Mouse (Mus musculus): ENCODE data around the gene Polr3e. TPM values are rescaled to one million over a fixed set of nuclear protein-coding genes. Genes with fewer than 3 reads are reported as not detected.
A peak's percentile ranks its signal among the peaks of the same experiment; 100 is the strongest.
"Not testable (repeated sequence)": the region's sequence is repeated elsewhere in the genome, so short reads cannot be mapped to it uniquely, and the experiment has no call there.

Polr3e gene
- total and polyA plus RNA-seq, 3 experiments = 6.1 to 8.3 (median 8.0) TPM

- intact Hi-C loops (cut with DNase I) = no loop called here
- WGBS = 77% methylated on average over 7 of the region's 7 CpGs
- no peaks in the 10 kb centered on the region for H3K79me2 ChIP-seq (replicated peaks; ENCODE audit: control insufficient read depth, insufficient read depth, low read length)
- no peak overlapping the region for H3K9ac ChIP-seq (ENCODE audit: low read depth, low read length)
- H3K4me3 ChIP-seq = no peak overlapping the region
- no peaks in the 10 kb centered on the region for H3K27me3 ChIP-seq (ENCODE audit: control insufficient read depth, insufficient read depth, low read length)
- H3K36me3 ChIP-seq (ENCODE audit: control insufficient read depth, insufficient read depth, low read length) = no peaks in the 10 kb centered on the region; the same call in none of the 2 replicates
- no peak for TF ChIP-seq CTCF (IDR thresholded peaks at IDR 0.05)
- TF ChIP-seq EP300 (IDR thresholded peaks at IDR 0.05; ENCODE audit: insufficient read depth, low read depth, low read length) = no peak
- H3K4me1 ChIP-seq (ENCODE audit: control insufficient read depth, insufficient read depth, low read length) = peaks cover 3% of the 10 kb centered on the region
- DNase-seq = no peak
- no peak overlapping the region for H3K27ac ChIP-seq
These were observed 51.7 kb downstream of the Polr3e start for GRCm38 (mm10) chr7:120969221-120969620.

GRCm38 (mm10) chr7:120970112-120970511 is 52.6 kb downstream of the Polr3e start:
- peaks cover 2% of the 10 kb centered on the region; the same call in 1 of the 2 replicates for H3K79me2 ChIP-seq (replicated peaks; ENCODE audit: control insufficient read depth, insufficient read depth, low read length)
- H3K9ac ChIP-seq (ENCODE audit: low read depth, low read length) = no peak overlapping the region

GRCm38 (mm10) chr7:120972471-120972870 is 54.9 kb downstream of the Polr3e start:
- WGBS = 61% methylated on average over 2 of the region's 2 CpGs
- H3K4me3 ChIP-seq; H3K36me3 ChIP-seq (ENCODE audit: control insufficient read depth, insufficient read depth, low read length); H3K27me3 ChIP-seq (ENCODE audit: control insufficient read depth, insufficient read depth, low read length); intact Hi-C loops (cut with DNase I); DNase-seq; H3K4me1 ChIP-seq (ENCODE audit: control insufficient read depth, insufficient read depth, low read length); H3K27ac ChIP-seq; H3K79me2 ChIP-seq (replicated peaks; ENCODE audit: control insufficient read depth, insufficient read depth, low read length); H3K9ac ChIP-seq (ENCODE audit: low read depth, low read length): not testable (repeated sequence)

More at GRCm38 (mm10) chr7:120970112-120970511, 52.6 kb downstream of the Polr3e start:
- peaks cover 2% of the 10 kb centered on the region for H3K36me3 ChIP-seq (ENCODE audit: control insufficient read depth, insufficient read depth, low read length)
- intact Hi-C loops (cut with DNase I) = no loop called here
- H3K27ac ChIP-seq = no peak overlapping the region
- peaks cover 3% of the 10 kb centered on the region for H3K4me1 ChIP-seq (ENCODE audit: control insufficient read depth, insufficient read depth, low read length)
- no peak for DNase-seq
- H3K4me3 ChIP-seq = no peak overlapping the region
- H3K27me3 ChIP-seq (ENCODE audit: control insufficient read depth, insufficient read depth, low read length) = no peaks in the 10 kb centered on the region
- TF ChIP-seq CTCF (IDR thresholded peaks at IDR 0.05) (no peak), EP300 (IDR thresholded peaks at IDR 0.05; ENCODE audit: insufficient read depth, low read depth, low read length) (no peak), POLR2A (IDR thresholded peaks at IDR 0.05; ENCODE audit: insufficient read depth, low read depth, low read length) (no peak)
- WGBS = 32% methylated on average over 5 of the region's 5 CpGs

GRCm38 (mm10) chr7:120974001-120974400 is 56.5 kb downstream of the Polr3e start:
- DNase-seq = no peak
- peaks cover 6% of the 10 kb centered on the region for H3K4me1 ChIP-seq (ENCODE audit: control insufficient read depth, insufficient read depth, low read length)
- intact Hi-C loops (cut with DNase I) = no loop called here
- TF ChIP-seq CTCF (IDR thresholded peaks at IDR 0.05) (no peak), POLR2A (IDR thresholded peaks at IDR 0.05; ENCODE audit: insufficient read depth, low read depth, low read length) (no peak), EP300 (IDR thresholded peaks at IDR 0.05; ENCODE audit: insufficient read depth, low read depth, low read length) (no peak)
- 55% methylated on average over 3 of the region's 3 CpGs for WGBS
- H3K27me3 ChIP-seq (ENCODE audit: control insufficient read depth, insufficient read depth, low read length) = no peaks in the 10 kb centered on the region
- peaks cover 4% of the 10 kb centered on the region for H3K36me3 ChIP-seq (ENCODE audit: control insufficient read depth, insufficient read depth, low read length)
- no peak overlapping the region for H3K9ac ChIP-seq (ENCODE audit: low read depth, low read length)
- H3K4me3 ChIP-seq = no peak overlapping the region
- H3K79me2 ChIP-seq (replicated peaks; ENCODE audit: control insufficient read depth, insufficient read depth, low read length) = peaks cover 5% of the 10 kb centered on the region; the same call in 1 of the 2 replicates
- no peak overlapping the region for H3K27ac ChIP-seq

GRCm38 (mm10) chr7:120977063-120977462 is 59.5 kb downstream of the Polr3e start:
- peaks cover 7% of the 10 kb centered on the region for H3K79me2 ChIP-seq (replicated peaks; ENCODE audit: control insufficient read depth, insufficient read depth, low read length)
- H3K36me3 ChIP-seq (ENCODE audit: control insufficient read depth, insufficient read depth, low read length) = peaks cover 4% of the 10 kb centered on the region
- 24% methylated on average over 7 of the region's 7 CpGs for WGBS
- H3K27ac ChIP-seq = peak overlapping the region; percentile 52
- TF ChIP-seq EP300 (IDR thresholded peaks at IDR 0.05; ENCODE audit: insufficient read depth, low read depth, low read length) (no peak), CTCF (IDR thresholded peaks at IDR 0.05) (no peak), POLR2A (IDR thresholded peaks at IDR 0.05; ENCODE audit: insufficient read depth, low read depth, low read length) (no peak)
- intact Hi-C loops (cut with DNase I) = no loop called here
- H3K9ac ChIP-seq (ENCODE audit: low read depth, low read length) = no peak overlapping the region
- no peaks in the 10 kb centered on the region for H3K27me3 ChIP-seq (ENCODE audit: control insufficient read depth, insufficient read depth, low read length)
- peaks cover 4% of the 10 kb centered on the region for H3K4me1 ChIP-seq (ENCODE audit: control insufficient read depth, insufficient read depth, low read length)
- H3K4me3 ChIP-seq = no peak overlapping the region
- DNase-seq = peak; percentile 46 to 52

- intact Hi-C loops (cut with DNase I) = loop anchor here (5.0 kb wide), 2 partner anchors 92 to 143 kb away; partner anchors contain the start of gene Igsf6
- Histone ChIP-seq H3K9ac (ENCODE audit: low read depth, low read length) (no peak overlapping the region), H3K4me1 (ENCODE audit: control insufficient read depth, insufficient read depth, low read length) (peaks cover 5% of the 10 kb centered on the region), H3K27me3 (ENCODE audit: control insufficient read depth, insufficient read depth, low read length) (no peaks in the 10 kb centered on the region), H3K4me3 (no peak overlapping the region), H3K36me3 (ENCODE audit: control insufficient read depth, insufficient read depth, low read length) (peaks cover 2% of the 10 kb centered on the region), H3K27ac (no peak overlapping the region), H3K79me2 (replicated peaks; ENCODE audit: control insufficient read depth, insufficient read depth, low read length) (peaks cover 6% of the 10 kb centered on the region)
- no peak for DNase-seq
- TF ChIP-seq EP300 (IDR thresholded peaks at IDR 0.05; ENCODE audit: insufficient read depth, low read depth, low read length) (no peak), CTCF (IDR thresholded peaks at IDR 0.05) (no peak), POLR2A (IDR thresholded peaks at IDR 0.05; ENCODE audit: insufficient read depth, low read depth, low read length) (no peak)
- 71% methylated on average over 4 of the region's 4 CpGs for WGBS
These were observed 62.5 kb downstream of the Polr3e start for GRCm38 (mm10) chr7:120980041-120980440.
